Mouse (Mus musculus) spleen, adult 10 weeks (tissue): ENCODE results near the gene Gzmk. TPM values are rescaled to one million over a fixed set of nuclear protein-coding genes. Genes with fewer than 3 reads are reported as not detected.

Experiments
- polyA plus RNA-seq: library from polyadenylated mRNA; stranded (reverse); fragments of 350-450 nt; fragmentation: Illumina TruSeq; extraction: RNeasy Lipid Tissue Mini Kit (QIAGEN cat#74804); gene quantifications from one replicate; pipeline ENCODE4 v1.2.3, GENCODE M21; 2015; ENCODE audit warnings: low replicate concordance; ENCODE audit not compliant: insufficient read depth

Gene Gzmk
- polyA plus RNA-seq, result 0.90 TPM

GRCm38 (mm10) chr13:113225811-113226210 lies at the start of gene Gzmk:
TSS of gene Gzmk (minus strand) at chr13:113225908.

GRCm38 (mm10) chr13:113209624-113210023 lies 16.1 kb downstream of the Gzmk start, which contains the start of gene Esm1:
TSS of gene Esm1 (plus strand) at chr13:113209659.

Other genes with a start within 250 kb of the Gzmk start
- gene Ccno, start 238.1 kb downstream of the Gzmk start, polyA plus RNA-seq, result not detected
- not detected for gene Mcidas, start 232.1 kb downstream of the Gzmk start, polyA plus RNA-seq
- 0.23 TPM for gene Cdc20b, start 190.8 kb downstream of the Gzmk start, polyA plus RNA-seq
- gene Gpx8, start 179.5 kb downstream of the Gzmk start, polyA plus RNA-seq, result 21.1 TPM
- gene Gzma, start 124.9 kb downstream of the Gzmk start, polyA plus RNA-seq, result 132 TPM
- gene Esm1, start 16.2 kb downstream of the Gzmk start, polyA plus RNA-seq, result 14.0 TPM
- gene BC067074, start 67.3 kb upstream of the Gzmk start, polyA plus RNA-seq, result 0.21 TPM